Mouse (Mus musculus): Measurements from ENCODE around the gene Map3k1. TPM values are rescaled to one million over a fixed set of nuclear protein-coding genes. Genes with fewer than 3 reads are reported as not detected.

The Map3k1 gene
- 17.9 and 18.3 TPM in 2 replicates for polyA plus RNA-seq (2016; fragmentation: Nextera tagmentation; extraction: Ambion mirVana)

DNA sequence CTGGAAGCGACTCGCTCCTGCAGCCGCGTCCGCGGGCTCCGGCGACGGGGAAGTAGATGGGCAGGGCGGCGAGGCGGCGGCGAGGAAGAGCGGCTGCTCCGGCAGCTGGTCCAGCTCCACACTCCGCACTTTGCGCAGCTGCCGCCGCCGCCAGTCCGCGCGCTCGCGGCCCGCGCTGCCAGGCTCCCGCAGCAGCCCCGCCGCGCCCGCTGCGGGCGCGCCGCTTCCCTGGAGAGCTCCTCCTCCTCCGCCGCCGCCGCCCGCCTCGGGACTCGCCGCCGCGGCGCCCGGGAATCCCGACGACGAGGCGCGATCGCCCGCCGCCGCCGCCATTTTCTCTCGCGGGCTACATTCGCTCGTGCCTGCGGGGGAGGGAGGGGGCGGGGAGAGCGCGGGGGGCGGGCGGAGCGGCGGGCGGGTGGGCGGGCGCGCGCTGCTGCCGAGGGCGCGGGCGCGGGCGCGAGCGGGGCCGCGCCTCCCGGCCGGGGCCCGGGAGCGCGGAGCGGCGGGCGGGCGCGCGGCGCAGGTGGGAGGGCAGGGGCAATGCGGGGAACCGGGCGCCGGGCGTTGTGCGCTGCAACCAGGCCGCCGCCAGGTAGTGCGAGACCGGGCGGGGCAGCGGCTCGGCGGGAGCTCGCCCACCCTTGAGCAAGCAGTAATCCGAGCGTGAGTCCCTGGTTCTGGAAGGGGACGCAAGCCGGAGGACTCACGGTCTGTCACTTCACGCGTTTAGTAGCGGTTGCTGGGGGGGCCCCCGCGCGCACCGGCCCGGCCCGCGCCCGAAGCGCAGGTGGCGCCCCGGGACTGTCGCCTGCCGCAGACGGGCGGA lies at the start of gene Map3k1:
Map3k1 (minus strand) TSS at position 357 of the 829 bp plus-strand sequence.
- ATAC-seq (ENCODE audit: insufficient number of reproducible peaks, insufficient read depth, low FRiP score, low TSS enrichment): peak; percentile 78

DNA sequence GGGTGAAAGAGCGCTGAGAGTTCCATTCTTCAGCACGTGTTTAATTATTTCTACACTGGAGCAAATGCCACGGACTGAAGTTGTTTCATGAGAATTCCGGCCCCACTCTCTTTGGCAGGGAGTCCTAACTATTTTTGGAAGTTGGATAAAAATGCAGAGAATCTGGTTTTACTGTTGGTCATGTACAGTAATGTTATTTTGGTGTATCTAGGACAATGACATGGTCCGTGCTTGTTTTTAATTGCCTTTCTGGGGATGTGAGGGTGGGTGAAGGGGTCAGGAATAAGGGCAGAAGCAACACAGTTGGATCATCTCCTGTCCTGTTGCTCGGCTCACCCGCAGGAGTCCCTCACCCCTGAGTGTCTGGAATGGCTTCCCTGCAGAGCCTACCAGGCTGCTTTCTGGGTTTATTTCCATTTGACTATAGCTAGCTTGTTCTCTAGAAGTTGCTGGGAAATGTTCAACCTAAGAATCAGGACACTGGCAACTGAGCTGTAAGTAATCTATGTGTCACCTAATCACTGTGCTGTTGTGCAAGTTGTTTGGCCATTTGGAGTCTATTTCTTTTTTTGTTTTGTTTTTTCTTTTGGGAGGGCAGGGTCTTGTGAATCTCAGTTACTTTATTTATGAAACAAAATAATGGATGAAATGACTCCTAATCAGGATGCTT lies 48.1 kb upstream of the Map3k1 start:
- ATAC-seq (ENCODE audit: insufficient number of reproducible peaks, insufficient read depth, low FRiP score, low TSS enrichment): no peak
- 76% methylated on average over 7 of the region's 7 CpGs for whole genome bisulfite sequencing
- H3K9me3 ChIP-seq: no peaks in the 10 kb centered on the region

More for the DNA sequence above, at the start of gene Map3k1:
- Histone ChIP-seq H3K9ac (peak within 1 kb of the TSS; percentile 91), H3K4me2 (replicated peaks) (peak within 1 kb of the TSS; percentile 93), H3K4me1 (peaks cover 24% of the 10 kb centered on the region), H3K4me3 (peak within 1 kb of the TSS; percentile 94), H3K36me3 (no peaks in the 10 kb centered on the region), H3K9me3 (no peaks in the 10 kb centered on the region), H3K27me3 (no peaks in the 10 kb centered on the region), H3K27ac (peak within 1 kb of the TSS; percentile 96)
- under 1% methylated on average over 73 of the region's 136 CpGs for WGBS

DNA sequence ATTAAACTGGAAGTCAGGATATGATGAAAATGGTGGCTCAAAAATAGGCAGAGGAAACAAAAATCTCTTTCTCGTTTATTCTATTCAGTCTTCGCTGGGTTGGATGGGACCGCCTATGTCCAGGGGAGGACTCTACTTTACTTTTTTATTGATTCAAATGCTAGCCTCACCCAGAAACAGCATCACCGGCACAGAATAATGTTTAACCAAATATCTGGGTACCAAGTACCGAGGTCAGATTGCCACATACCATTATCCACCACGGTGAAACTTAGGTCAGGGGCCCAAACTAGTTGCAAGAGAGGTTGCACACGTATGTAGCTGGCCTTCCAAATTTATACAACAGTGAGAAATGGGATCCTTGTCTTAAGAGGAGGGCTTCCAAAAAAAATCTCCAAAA lies 47.4 kb upstream of the Map3k1 start:
- no peak for ATAC-seq (ENCODE audit: insufficient number of reproducible peaks, insufficient read depth, low FRiP score, low TSS enrichment)
- Histone ChIP-seq H3K4me2 (replicated peaks) (no peak overlapping the region), H3K4me1 (no peaks in the 10 kb centered on the region), H3K27me3 (no peaks in the 10 kb centered on the region), H3K4me3 (no peak overlapping the region), H3K9me3 (no peaks in the 10 kb centered on the region), H3K27ac (no peak overlapping the region), H3K9ac (no peak overlapping the region), H3K36me3 (no peaks in the 10 kb centered on the region)
- WGBS: 91% methylated on average over 7 of the region's 7 CpGs

More for the DNA sequence above, 48.1 kb upstream of the Map3k1 start:
- Histone ChIP-seq H3K4me2 (replicated peaks) (no peak overlapping the region), H3K27me3 (no peaks in the 10 kb centered on the region), H3K4me1 (no peaks in the 10 kb centered on the region), H3K36me3 (no peaks in the 10 kb centered on the region), H3K4me3 (no peak overlapping the region), H3K27ac (no peak overlapping the region), H3K9ac (no peak overlapping the region)

DNA sequence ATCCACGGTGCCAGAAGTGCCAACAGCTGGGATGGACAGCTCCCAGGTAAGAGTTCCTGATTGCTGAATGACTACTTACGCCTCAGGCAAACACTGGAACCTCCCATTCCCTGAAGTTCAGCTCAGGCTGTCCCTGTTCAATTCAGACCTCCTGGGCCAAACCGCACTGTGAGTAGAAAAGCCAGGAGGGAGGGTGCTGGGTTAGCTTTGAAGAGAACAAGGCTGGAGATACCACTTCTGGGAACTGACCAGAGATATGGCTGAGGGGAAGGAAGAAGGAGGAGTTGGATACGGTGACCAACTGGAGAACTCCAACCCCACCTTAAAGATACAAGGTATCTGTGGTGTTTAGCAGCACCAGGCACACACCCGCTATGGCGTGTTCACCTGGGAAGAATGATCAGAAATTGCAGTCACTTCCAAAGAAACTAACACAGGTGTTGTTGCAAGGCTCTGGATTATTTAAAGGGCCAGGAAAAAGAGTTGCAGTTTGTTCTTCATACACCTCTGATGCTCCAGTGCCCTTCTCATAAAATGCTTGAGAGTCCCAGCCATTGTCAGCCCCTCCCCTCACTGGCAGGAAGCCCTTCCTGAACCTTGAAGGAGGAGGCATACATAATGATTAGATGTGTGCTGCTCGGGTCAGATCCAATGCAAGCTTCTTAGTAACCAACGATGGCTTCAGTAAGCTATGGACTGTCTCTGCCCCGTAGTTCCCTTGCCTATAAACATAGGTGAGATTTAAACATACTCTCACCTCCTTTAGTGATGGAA lies 43.8 kb upstream of the Map3k1 start:
- H3K27ac ChIP-seq: no peak overlapping the region
- no peak overlapping the region for H3K4me2 ChIP-seq (replicated peaks)
- 82% methylated on average over 9 of the region's 9 CpGs for WGBS
- H3K4me1 ChIP-seq: no peaks in the 10 kb centered on the region
- ATAC-seq (ENCODE audit: insufficient number of reproducible peaks, insufficient read depth, low FRiP score, low TSS enrichment): no peak
- no peak overlapping the region for H3K4me3 ChIP-seq
- H3K36me3 ChIP-seq: no peaks in the 10 kb centered on the region
- H3K9ac ChIP-seq: no peak overlapping the region
- no peaks in the 10 kb centered on the region for H3K9me3 ChIP-seq
- no peaks in the 10 kb centered on the region for H3K27me3 ChIP-seq

DNA sequence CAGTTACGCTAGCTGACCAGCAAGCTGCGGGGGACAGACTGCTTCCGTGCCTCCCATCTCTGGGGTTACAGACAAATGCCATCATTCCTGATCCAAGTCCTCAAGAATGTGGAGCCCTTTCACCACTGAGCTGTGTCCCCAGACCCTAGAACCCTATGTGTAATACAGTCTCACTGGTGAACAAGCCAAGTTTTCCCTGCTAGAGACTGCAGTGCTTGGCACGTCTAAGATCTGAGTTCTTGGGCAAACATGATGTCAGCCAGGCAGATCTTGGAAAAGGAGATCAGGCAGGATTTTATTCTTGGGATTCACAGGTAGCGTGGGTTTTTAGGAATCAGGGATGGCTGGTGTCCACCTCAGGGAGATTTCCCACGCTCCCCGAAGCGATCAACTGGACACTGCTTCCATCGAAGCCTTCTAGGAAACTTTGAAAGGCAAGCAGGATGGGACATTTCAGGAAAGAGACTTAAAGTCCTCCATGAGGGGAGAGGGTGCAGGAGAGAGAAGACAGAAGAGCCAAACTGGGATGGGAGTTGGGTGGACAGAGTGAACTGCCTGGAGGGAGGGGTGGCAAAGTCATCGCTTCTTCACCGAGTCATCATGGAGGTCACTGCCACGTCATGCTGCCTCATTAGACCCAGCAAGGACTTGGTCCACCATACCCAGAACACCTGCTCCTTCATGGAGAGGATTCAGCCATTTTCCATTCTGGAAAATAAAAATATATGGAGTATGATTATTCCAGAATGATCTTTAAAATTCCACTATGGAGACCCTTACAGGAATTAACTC lies 41.4 kb upstream of the Map3k1 start:
- H3K27ac ChIP-seq: no peak overlapping the region
- H3K4me2 ChIP-seq (replicated peaks): no peak overlapping the region
- 93% methylated on average over 12 of the region's 12 CpGs for WGBS
- ATAC-seq (ENCODE audit: insufficient number of reproducible peaks, insufficient read depth, low FRiP score, low TSS enrichment): no peak
- no peaks in the 10 kb centered on the region for H3K9me3 ChIP-seq
- no peaks in the 10 kb centered on the region for H3K27me3 ChIP-seq
- 0 out of 2 replicates have a peak, but pooled peaks cover 9% of the 10 kb centered on the region for H3K4me1 ChIP-seq
- H3K9ac ChIP-seq: no peak overlapping the region
- H3K4me3 ChIP-seq: no peak overlapping the region
- H3K36me3 ChIP-seq: no peaks in the 10 kb centered on the region

DNA sequence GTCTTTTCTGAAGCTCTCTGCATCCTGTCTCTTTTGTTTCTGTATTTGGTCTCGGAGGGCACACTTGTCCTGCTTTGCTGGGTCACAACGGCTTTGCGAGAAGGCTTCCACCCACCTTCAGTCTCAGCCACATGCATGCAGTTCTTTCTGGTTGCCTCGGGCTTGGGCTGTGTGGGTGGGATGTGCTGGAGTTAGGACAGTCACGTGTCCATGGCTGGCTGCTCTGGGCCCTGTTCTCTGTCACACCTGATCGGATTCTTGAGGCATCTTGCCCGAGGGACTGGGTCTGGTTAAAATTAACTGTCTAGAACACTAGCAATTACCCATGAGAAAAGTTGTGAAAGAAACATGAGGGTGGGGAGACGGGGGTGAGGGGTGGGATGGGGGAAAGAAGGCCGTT lies 36.7 kb upstream of the Map3k1 start:
- no peak overlapping the region for H3K4me2 ChIP-seq (replicated peaks)
- no peak for ATAC-seq (ENCODE audit: insufficient number of reproducible peaks, insufficient read depth, low FRiP score, low TSS enrichment)

DNA sequence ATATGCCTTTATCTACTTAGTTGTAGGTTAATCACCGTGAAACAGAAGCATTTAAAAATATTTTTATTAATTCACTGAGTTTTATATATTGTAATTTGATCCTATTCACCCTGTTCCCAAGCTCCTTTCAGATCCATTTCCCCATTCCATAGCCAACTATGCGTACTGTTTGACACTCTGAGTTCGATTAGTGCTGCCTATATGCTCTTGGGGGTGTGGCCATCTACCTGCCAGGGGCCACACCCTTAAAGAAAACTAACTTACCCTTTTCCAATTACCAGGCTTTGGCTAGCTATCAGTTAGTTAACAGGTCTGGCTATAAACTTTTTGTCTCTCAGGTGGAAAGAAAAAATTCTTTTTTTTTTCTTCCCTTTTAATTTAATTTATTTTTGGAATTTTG lies 35.5 kb upstream of the Map3k1 start:
- no peak overlapping the region for H3K27ac ChIP-seq
- H3K9me3 ChIP-seq: no peaks in the 10 kb centered on the region
- H3K4me1 ChIP-seq: 0 out of 2 replicates have a peak, but pooled peaks cover 9% of the 10 kb centered on the region
- ATAC-seq (ENCODE audit: insufficient number of reproducible peaks, insufficient read depth, low FRiP score, low TSS enrichment): no peak
- H3K36me3 ChIP-seq: no peaks in the 10 kb centered on the region
- H3K4me3 ChIP-seq: no peak overlapping the region
- WGBS: 86% methylated on average over 3 of the region's 3 CpGs
- H3K4me2 ChIP-seq (replicated peaks): no peak overlapping the region
- no peaks in the 10 kb centered on the region for H3K27me3 ChIP-seq
- H3K9ac ChIP-seq: no peak overlapping the region

More for the DNA sequence above, 36.7 kb upstream of the Map3k1 start:
- no peaks in the 10 kb centered on the region for H3K9me3 ChIP-seq
- H3K27ac ChIP-seq: no peak overlapping the region
- H3K27me3 ChIP-seq: no peaks in the 10 kb centered on the region
- 21% methylated on average over 9 of the region's 9 CpGs for WGBS
- H3K4me3 ChIP-seq: no peak overlapping the region
- H3K9ac ChIP-seq: no peak overlapping the region
- no peaks in the 10 kb centered on the region for H3K36me3 ChIP-seq
- H3K4me1 ChIP-seq: 0 out of 2 replicates have a peak, but pooled peaks cover 9% of the 10 kb centered on the region

DNA sequence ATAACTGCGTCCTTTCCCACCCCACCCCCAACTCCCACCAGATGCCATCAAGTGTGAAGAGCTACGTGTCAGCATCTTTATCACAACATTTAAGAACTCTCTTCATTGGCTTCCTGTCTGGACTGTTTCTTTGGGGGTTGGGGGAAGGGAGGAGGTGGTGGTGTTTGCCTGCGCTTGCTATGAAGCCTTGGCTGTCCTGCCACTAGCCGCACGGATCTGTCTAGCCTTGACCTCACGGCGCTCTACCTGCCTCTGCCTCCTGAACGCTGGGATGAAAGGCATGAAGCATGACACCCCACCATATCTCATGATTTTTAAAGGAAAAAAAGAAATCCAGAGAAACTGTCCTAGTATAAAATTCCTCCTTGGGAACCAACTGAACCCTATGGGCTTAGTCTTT lies 27.0 kb upstream of the Map3k1 start:
- Histone ChIP-seq H3K4me2 (replicated peaks) (no peak overlapping the region), H3K27ac (no peak overlapping the region), H3K27me3 (no peaks in the 10 kb centered on the region), H3K36me3 (no peaks in the 10 kb centered on the region), H3K9ac (no peak overlapping the region), H3K9me3 (no peaks in the 10 kb centered on the region), H3K4me1 (no peaks in the 10 kb centered on the region), H3K4me3 (no peak overlapping the region)
- 71% methylated on average over 8 of the region's 8 CpGs for WGBS
- no peak for ATAC-seq (ENCODE audit: insufficient number of reproducible peaks, insufficient read depth, low FRiP score, low TSS enrichment)

DNA sequence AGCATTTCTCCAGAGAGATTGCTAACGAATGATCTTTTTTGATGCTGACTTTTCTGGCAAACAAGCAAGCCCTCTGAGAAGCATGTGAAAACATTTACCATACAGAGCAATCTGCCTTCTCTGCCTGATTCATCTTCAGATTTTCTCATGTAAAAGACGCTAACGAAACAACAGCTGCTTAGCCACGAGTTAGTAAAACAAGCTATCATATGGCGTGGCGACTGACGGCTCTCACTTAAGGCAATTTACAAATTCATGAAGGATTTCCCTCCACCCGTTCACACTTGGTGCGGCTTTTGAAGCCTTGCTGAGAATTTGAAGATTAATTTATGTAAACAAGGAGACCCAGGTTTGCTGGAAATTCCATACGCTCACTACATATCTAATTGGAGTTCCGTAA lies 25.8 kb upstream of the Map3k1 start:
- Histone ChIP-seq H3K9me3 (no peaks in the 10 kb centered on the region), H3K36me3 (no peaks in the 10 kb centered on the region), H3K4me2 (replicated peaks) (no peak overlapping the region), H3K27ac (no peak overlapping the region), H3K9ac (no peak overlapping the region), H3K4me1 (peaks cover under 1% of the 10 kb centered on the region; the same call in 1 of the 2 replicates), H3K27me3 (no peaks in the 10 kb centered on the region), H3K4me3 (no peak overlapping the region)
- no peak for ATAC-seq (ENCODE audit: insufficient number of reproducible peaks, insufficient read depth, low FRiP score, low TSS enrichment)
- WGBS: 66% methylated on average over 11 of the region's 11 CpGs

DNA sequence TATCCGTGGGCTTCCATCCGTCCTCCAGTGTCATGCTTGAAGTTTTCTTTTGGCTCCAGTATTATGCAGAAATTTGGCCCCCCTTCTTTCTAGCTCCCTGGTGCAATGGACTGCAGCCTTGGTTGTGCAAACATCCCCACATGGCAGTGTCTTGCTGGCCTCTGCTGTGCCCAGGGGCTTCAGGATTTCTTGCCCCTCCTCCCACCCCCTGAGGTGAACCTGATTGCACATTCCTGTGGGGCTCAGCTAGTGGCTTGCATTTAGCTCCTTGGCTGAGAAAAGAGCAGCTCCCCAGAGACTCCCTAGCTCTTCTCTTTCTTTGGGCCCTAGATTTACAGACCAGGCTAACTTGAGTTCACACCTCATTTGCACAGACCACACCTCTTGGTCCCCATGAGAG lies 20.7 kb upstream of the Map3k1 start:
- Histone ChIP-seq H3K9ac (no peak overlapping the region), H3K27ac (no peak overlapping the region), H3K4me2 (replicated peaks) (no peak overlapping the region), H3K4me3 (no peak overlapping the region), H3K36me3 (no peaks in the 10 kb centered on the region), H3K4me1 (peaks cover 4% of the 10 kb centered on the region; the same call in 1 of the 2 replicates), H3K27me3 (no peaks in the 10 kb centered on the region), H3K9me3 (no peaks in the 10 kb centered on the region)
- no peak for ATAC-seq (ENCODE audit: insufficient number of reproducible peaks, insufficient read depth, low FRiP score, low TSS enrichment)
- 27% methylated on average over 2 of the region's 2 CpGs for WGBS

DNA sequence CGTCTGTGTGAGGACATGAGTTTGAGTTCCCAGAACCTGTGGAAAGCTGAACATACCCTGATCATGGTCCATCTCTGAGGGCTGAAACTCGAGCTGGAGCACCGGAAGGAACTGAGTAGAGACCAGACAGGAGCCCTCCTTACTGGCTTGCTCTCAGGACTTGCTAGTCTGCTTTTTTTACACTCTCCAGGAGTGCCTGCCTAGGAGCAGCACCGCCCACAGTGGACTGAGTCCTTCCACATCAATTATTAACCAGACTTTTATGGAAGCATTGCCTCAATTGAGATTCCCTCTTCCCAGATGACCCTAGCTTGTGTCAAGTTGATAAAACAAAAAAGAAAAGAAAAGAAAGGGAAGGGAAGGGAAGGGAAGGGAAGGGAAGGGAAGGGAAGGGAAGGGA lies 18.7 kb upstream of the Map3k1 start:
- no peaks in the 10 kb centered on the region for H3K27me3 ChIP-seq
- no peak overlapping the region for H3K4me2 ChIP-seq (replicated peaks)
- WGBS: 72% methylated on average over 4 of the region's 4 CpGs
- H3K36me3 ChIP-seq: no peaks in the 10 kb centered on the region
- H3K9ac ChIP-seq: no peak overlapping the region
- H3K9me3 ChIP-seq: no peaks in the 10 kb centered on the region
- H3K27ac ChIP-seq: no peak overlapping the region
- H3K4me1 ChIP-seq: peaks cover 4% of the 10 kb centered on the region; the same call in 1 of the 2 replicates
- ATAC-seq (ENCODE audit: insufficient number of reproducible peaks, insufficient read depth, low FRiP score, low TSS enrichment): no peak
- H3K4me3 ChIP-seq: no peak overlapping the region

Measured in embryonic facial prominence, embryonic 12.5 days (tissue).